Mouse (Mus musculus) liver, embryonic 12.5 days (tissue): ENCODE results near the gene Ppm1l. TPM values are rescaled to one million over a fixed set of nuclear protein-coding genes. Genes with fewer than 3 reads are reported as not detected.

ENCODE experiments used
- ATAC-seq: fragments of 200-750 bp; cut with Nextera tagmentation; 2 replicates; pipeline ENCODE4 v1.8.0; 2017; ENCODE audit warnings: moderate number of reproducible peaks, mild to moderate bottlenecking, moderate library complexity
- H3K27ac ChIP-seq: fragments of 300-500 bp; sonication (generic); 2 replicates; pipeline ENCODE4 v1.5.1; 2016; ENCODE audit warnings: mild to moderate bottlenecking
- H3K27me3 ChIP-seq: fragments of 300-500 bp; sonication (generic); replicated peaks from 2 replicates; pipeline ENCODE4 v1.6.1; 2016; ENCODE audit warnings: mild to moderate bottlenecking, moderate library complexity
- H3K36me3 ChIP-seq: fragments of 300-500 bp; sonication (generic); 2 replicates; pipeline ENCODE4 v1.6.1; 2016; ENCODE audit warnings: mild to moderate bottlenecking, moderate library complexity
- H3K4me1 ChIP-seq: fragments of 300-500 bp; sonication (generic); 2 replicates; pipeline ENCODE4 v1.6.1; 2016
- H3K4me2 ChIP-seq: fragments of 300-500 bp; sonication (generic); 2 replicates; pipeline ENCODE4 v1.6.1; 2016; ENCODE audit warnings: mild to moderate bottlenecking, moderate library complexity
- H3K4me3 ChIP-seq: fragments of 300-500 bp; sonication (generic); 2 replicates; pipeline ENCODE4 v1.5.1; 2016; ENCODE audit warnings: mild to moderate bottlenecking, moderate library complexity
- H3K9ac ChIP-seq: fragments of 300-500 bp; sonication (generic); 2 replicates; pipeline ENCODE4 v1.6.1; 2016; ENCODE audit warnings: mild to moderate bottlenecking, moderate library complexity
- H3K9me3 ChIP-seq: fragments of 300-500 bp; sonication (generic); replicated peaks from 2 replicates; pipeline ENCODE4 v1.6.1; 2016; ENCODE audit warnings: mild to moderate bottlenecking, moderate library complexity
- WGBS: fragments of 180-500 bp; shearing (Covaris S2); methylation state at CpG from one replicate; pipeline ENCODE4 v1.1.7; 2016; ENCODE audit not compliant: insufficient replicate concordance; 5-methylcytosine and 5-hydroxymethylcytosine counted together
- polyA plus RNA-seq: library from polyadenylated mRNA; unstranded; fragments of >200 nt; fragmentation: Nextera tagmentation; extraction: Ambion mirVana; gene quantifications from 2 replicates; pipeline ENCODE4 v1.2.1, GENCODE M21; 2016

The Ppm1l gene
- polyA plus RNA-seq, 1 experiment from 2014 or later: 7.2 TPM

GRCm38 (mm10) chr3:69296270-69296669 lies 20.4 kb upstream of the Ppm1l start:
- H3K27me3 ChIP-seq: no peaks in the 10 kb centered on the region
- no peak overlapping the region for H3K27ac ChIP-seq
- H3K4me3 ChIP-seq: no peak overlapping the region
- no peak overlapping the region for H3K9ac ChIP-seq
- 57% methylated on average over 8 of the region's 8 CpGs for WGBS
- no peaks in the 10 kb centered on the region for H3K36me3 ChIP-seq
- no peak for ATAC-seq
- no peaks in the 10 kb centered on the region for H3K4me1 ChIP-seq
- no peaks in the 10 kb centered on the region for H3K9me3 ChIP-seq
- H3K4me2 ChIP-seq: no peak overlapping the region

GRCm38 (mm10) chr3:69300121-69300520 lies 16.5 kb upstream of the Ppm1l start:
- Histone ChIP-seq H3K4me1 (no peaks in the 10 kb centered on the region), H3K9ac (no peak overlapping the region), H3K4me3 (no peak overlapping the region), H3K27ac (no peak overlapping the region), H3K27me3 (no peaks in the 10 kb centered on the region), H3K9me3 (no peaks in the 10 kb centered on the region), H3K36me3 (no peaks in the 10 kb centered on the region), H3K4me2 (no peak overlapping the region)
- 58% methylated on average over 1 of the region's 1 CpGs for WGBS
- ATAC-seq: no peak

DNA sequence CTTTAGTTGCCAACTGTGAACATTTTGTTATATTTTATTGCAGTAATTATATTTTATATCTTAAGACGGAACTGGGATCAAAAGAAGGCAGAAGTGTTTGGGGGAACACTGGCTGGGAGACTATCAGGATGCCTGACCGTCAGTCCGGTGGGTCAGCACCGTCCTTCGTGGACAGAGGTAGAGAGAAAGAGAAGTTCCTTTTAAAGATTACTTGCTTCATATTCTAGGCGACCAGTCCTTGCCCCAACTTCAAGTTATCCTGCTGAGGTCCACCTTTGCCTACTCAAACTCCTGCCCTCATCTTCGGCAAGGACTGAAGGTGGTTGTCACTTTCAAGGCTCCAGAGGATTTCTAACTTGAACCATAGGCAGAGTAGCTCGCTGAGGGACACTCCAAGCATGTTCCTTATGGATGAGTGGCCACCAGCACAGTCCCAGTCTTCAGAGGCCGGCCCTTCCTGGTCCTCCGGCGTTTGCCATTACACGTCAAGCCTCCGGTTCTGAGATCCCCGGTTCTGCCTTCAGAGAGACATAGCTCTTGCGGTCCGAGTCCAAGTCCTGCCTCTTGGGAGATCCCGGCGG lies 761 bp upstream of the Ppm1l start:
- H3K27me3 ChIP-seq: no peaks in the 10 kb centered on the region; the same call in 1 of the 2 replicates
- H3K4me3 ChIP-seq: peak overlapping the region; percentile 84
- peak; percentile 3; the same call in 1 of the 2 replicates for ATAC-seq
- H3K9ac ChIP-seq: peak overlapping the region; percentile 92
- H3K4me2 ChIP-seq: peak overlapping the region; percentile 93
- peaks cover 40% of the 10 kb centered on the region for H3K4me1 ChIP-seq
- WGBS: 2% methylated on average over 18 of the region's 18 CpGs
- no peaks in the 10 kb centered on the region for H3K36me3 ChIP-seq
- no peaks in the 10 kb centered on the region for H3K9me3 ChIP-seq
- H3K27ac ChIP-seq: peak overlapping the region; percentile 88

GRCm38 (mm10) chr3:69317251-69318125 lies 827 bp downstream of the Ppm1l start:
- Histone ChIP-seq H3K36me3 (no peaks in the 10 kb centered on the region), H3K27ac (peak overlapping the region; percentile 88)
- WGBS: under 1% methylated on average over 72 of the region's 73 CpGs

GRCm38 (mm10) chr3:69318131-69318951 lies 1.7 kb downstream of the Ppm1l start:
- no peaks in the 10 kb centered on the region for H3K36me3 ChIP-seq
- peak overlapping the region; percentile 92 for H3K9ac ChIP-seq
- 7% methylated on average over 25 of the region's 25 CpGs for WGBS
- H3K27me3 ChIP-seq: no peaks in the 10 kb centered on the region; the same call in 1 of the 2 replicates
- peak overlapping the region; percentile 93 for H3K4me2 ChIP-seq
- no peaks in the 10 kb centered on the region for H3K9me3 ChIP-seq
- ATAC-seq: peak; percentile 17; the same call in 1 of the 2 replicates
- H3K4me1 ChIP-seq: peaks cover 62% of the 10 kb centered on the region
- H3K27ac ChIP-seq: peak overlapping the region; percentile 88
- H3K4me3 ChIP-seq: peak overlapping the region; percentile 84

More at GRCm38 (mm10) chr3:69317251-69318125, 827 bp downstream of the Ppm1l start:
- H3K9me3 ChIP-seq: no peaks in the 10 kb centered on the region
- ATAC-seq: peak; percentile 11
- H3K4me1 ChIP-seq: peaks cover 55% of the 10 kb centered on the region
- peak overlapping the region; percentile 92 for H3K9ac ChIP-seq
- no peaks in the 10 kb centered on the region; the same call in 1 of the 2 replicates for H3K27me3 ChIP-seq
- H3K4me2 ChIP-seq: peak overlapping the region; percentile 93
- peak overlapping the region; percentile 84 for H3K4me3 ChIP-seq

- Histone ChIP-seq H3K4me2 (peak overlapping the region; percentile 93), H3K9me3 (no peaks in the 10 kb centered on the region), H3K27me3 (no peaks in the 10 kb centered on the region; the same call in 1 of the 2 replicates), H3K27ac (peak overlapping the region; percentile 88), H3K36me3 (no peaks in the 10 kb centered on the region), H3K4me1 (peaks cover 71% of the 10 kb centered on the region), H3K4me3 (peak overlapping the region; percentile 84), H3K9ac (peak overlapping the region; percentile 92)
- WGBS: 34% methylated on average over 6 of the region's 6 CpGs
- ATAC-seq: peak; percentile 63
Measured at GRCm38 (mm10) chr3:69319061-69319720, 2.5 kb downstream of the Ppm1l start.

- 70% methylated on average over 3 of the region's 3 CpGs for WGBS
- Histone ChIP-seq H3K4me2 (no peak overlapping the region), H3K27ac (no peak overlapping the region), H3K4me3 (no peak overlapping the region), H3K9ac (no peak overlapping the region), H3K9me3 (no peaks in the 10 kb centered on the region), H3K4me1 (peaks cover 53% of the 10 kb centered on the region), H3K27me3 (no peaks in the 10 kb centered on the region), H3K36me3 (0 out of 2 replicates have a peak, but pooled peaks cover 2% of the 10 kb centered on the region)
- ATAC-seq: no peak
Measured at GRCm38 (mm10) chr3:69323982-69324381, 7.3 kb downstream of the Ppm1l start.

- no peaks in the 10 kb centered on the region for H3K9me3 ChIP-seq
- H3K36me3 ChIP-seq: 0 out of 2 replicates have a peak, but pooled peaks cover 2% of the 10 kb centered on the region
- no peak overlapping the region for H3K4me2 ChIP-seq
- peaks cover 33% of the 10 kb centered on the region for H3K4me1 ChIP-seq
- no peaks in the 10 kb centered on the region for H3K27me3 ChIP-seq
- no peak overlapping the region for H3K27ac ChIP-seq
- no peak overlapping the region for H3K9ac ChIP-seq
- no peak for ATAC-seq
- no peak overlapping the region for H3K4me3 ChIP-seq
- 27% methylated on average over 5 of the region's 5 CpGs for WGBS
Measured at GRCm38 (mm10) chr3:69329910-69330309, 13.2 kb downstream of the Ppm1l start.

DNA sequence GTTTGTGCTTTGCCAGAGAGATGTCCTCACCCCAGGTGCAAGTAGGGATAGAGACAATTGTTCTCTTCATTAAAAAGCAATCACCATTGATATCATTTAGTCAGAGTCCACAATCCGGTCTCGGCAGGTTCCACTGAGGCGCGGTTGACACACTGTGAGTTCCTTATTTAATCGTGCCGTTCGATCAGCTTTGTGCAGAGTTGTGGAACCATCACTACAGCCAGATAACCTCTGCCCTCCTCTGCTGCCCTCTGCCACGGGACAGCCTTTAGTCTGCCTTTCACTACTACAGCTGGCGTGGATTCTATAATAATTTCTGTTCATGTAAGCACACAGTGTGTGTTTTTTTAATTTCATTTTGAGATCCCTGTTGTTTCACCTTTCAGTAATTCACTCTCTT lies 17.2 kb downstream of the Ppm1l start:
- H3K9me3 ChIP-seq: no peaks in the 10 kb centered on the region
- H3K36me3 ChIP-seq: no peaks in the 10 kb centered on the region
- no peak overlapping the region for H3K27ac ChIP-seq
- 71% methylated on average over 9 of the region's 9 CpGs for WGBS
- ATAC-seq: 0 out of 2 replicates have a peak, but pooled peaks have one; percentile 36
- H3K9ac ChIP-seq: no peak overlapping the region
- H3K4me2 ChIP-seq: no peak overlapping the region
- no peak overlapping the region for H3K4me3 ChIP-seq
- no peaks in the 10 kb centered on the region for H3K27me3 ChIP-seq
- H3K4me1 ChIP-seq: peaks cover 53% of the 10 kb centered on the region

- H3K27ac ChIP-seq: peak overlapping the region; percentile 76
- peak; percentile 85 for ATAC-seq
- no peaks in the 10 kb centered on the region for H3K36me3 ChIP-seq
- H3K4me1 ChIP-seq: peaks cover 62% of the 10 kb centered on the region
- no peak overlapping the region for H3K9ac ChIP-seq
- no peaks in the 10 kb centered on the region for H3K9me3 ChIP-seq
- H3K27me3 ChIP-seq: no peaks in the 10 kb centered on the region
- H3K4me3 ChIP-seq: no peak overlapping the region
- 11% methylated on average over 1 of the region's 1 CpGs for WGBS
- peak overlapping the region; percentile 36 for H3K4me2 ChIP-seq
Measured at GRCm38 (mm10) chr3:69340486-69340885, 23.8 kb downstream of the Ppm1l start.

- H3K27ac ChIP-seq: peak overlapping the region; percentile 76
- no peaks in the 10 kb centered on the region for H3K36me3 ChIP-seq
- peaks cover 62% of the 10 kb centered on the region for H3K4me1 ChIP-seq
- H3K4me3 ChIP-seq: no peak overlapping the region
- no peak overlapping the region for H3K9ac ChIP-seq
- H3K27me3 ChIP-seq: no peaks in the 10 kb centered on the region
- no peaks in the 10 kb centered on the region for H3K9me3 ChIP-seq
- ATAC-seq: no peak
- peak overlapping the region; percentile 36 for H3K4me2 ChIP-seq
Measured at GRCm38 (mm10) chr3:69340971-69341370, 24.3 kb downstream of the Ppm1l start.
